Mouse (Mus musculus) spleen, adult 2 months (tissue): ENCODE results near the gene Lrrc71. TPM values are rescaled to one million over a fixed set of nuclear protein-coding genes. Genes with fewer than 3 reads are reported as not detected.

Source experiments
- DNase-seq, 2 experiments: peaks; one replicate each; pipeline versions ENCODE4 v3.0.0 to v3.0.0-alpha.2; 2012 to 2021; ENCODE audit warnings: low spot score in 2 of 2, low read depth in 1 of 2
- H3K27ac ChIP-seq: fragments of 200-500 bp; 2 replicates; pipeline ENCODE4 v1.5.1; 2012; ENCODE audit warnings: low read length, inconsistent platforms; ENCODE audit not compliant: insufficient read depth
- H3K27me3 ChIP-seq: fragments of 200-500 bp; 2 replicates; pipeline ENCODE4 v1.6.1; 2012; ENCODE audit warnings: mild to moderate bottlenecking, moderate library complexity, low read length, inconsistent platforms; ENCODE audit not compliant: control insufficient read depth, insufficient read depth
- H3K36me3 ChIP-seq: fragments of 200-500 bp; 2 replicates; pipeline ENCODE4 v1.6.1; 2012; ENCODE audit warnings: mild to moderate bottlenecking, low read length, inconsistent platforms; ENCODE audit not compliant: control insufficient read depth, insufficient read depth
- H3K4me1 ChIP-seq: fragments of 200-500 bp; 2 replicates; pipeline ENCODE4 v1.6.1; 2011; ENCODE audit warnings: inconsistent platforms; ENCODE audit not compliant: control insufficient read depth, insufficient read depth, insufficient read length
- H3K4me3 ChIP-seq: fragments of 200-500 bp; 2 replicates; pipeline ENCODE4 v1.5.1; 2011; ENCODE audit warnings: mild to moderate bottlenecking, inconsistent platforms; ENCODE audit not compliant: insufficient read depth, insufficient read length; ENCODE audit errors: extremely low read depth
- CTCF ChIP-seq: fragments of 200-500 bp; IDR thresholded peaks from 2 replicates; pipeline ENCODE4 v1.5.1; 2011; ENCODE audit warnings: mild to moderate bottlenecking, inconsistent platforms; ENCODE audit not compliant: insufficient read depth, insufficient read length, insufficient replicate concordance; ENCODE audit errors: extremely low read depth
- POLR2A ChIP-seq: fragments of 200-500 bp; IDR thresholded peaks from 2 replicates; pipeline ENCODE4 v1.6.1; 2011; ENCODE audit warnings: low read depth, low read length, inconsistent platforms
- WGBS: fragments of 180-500 bp; shearing (Covaris S2); methylation state at CpG from one replicate; pipeline ENCODE4 v1.1.7; 2018; 5-methylcytosine and 5-hydroxymethylcytosine counted together
- polyA plus RNA-seq: library from polyadenylated mRNA; depleted of rRNA; stranded (reverse); fragments of >200 nt; gene quantifications from 2 replicates; pipeline ENCODE4 v1.2.3, GENCODE M21; 2012

Lrrc71 gene
- polyA plus RNA-seq, 1 experiment: 0.25 TPM

DNA sequence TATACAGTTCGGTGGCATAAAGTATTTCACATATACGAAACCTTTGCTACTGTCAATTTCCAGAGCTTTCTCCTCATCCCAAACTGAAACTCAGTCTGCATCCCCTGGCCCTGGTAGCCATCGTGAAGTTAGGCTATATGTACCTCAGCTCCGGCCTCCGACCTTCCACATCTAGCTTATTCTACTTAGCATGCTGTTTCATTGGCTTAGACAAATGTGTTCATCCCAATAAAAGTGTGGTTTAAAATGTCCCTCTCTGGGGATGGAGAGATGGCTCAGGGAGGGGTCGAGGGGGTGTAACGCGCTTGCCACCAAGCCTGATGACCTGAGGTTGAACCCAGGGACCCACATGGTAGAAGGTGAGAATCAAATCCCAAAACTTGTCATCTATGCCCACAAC, 21.1 kb upstream of the Lrrc71 start:
- H3K4me3 ChIP-seq: no peak overlapping the region

DNA sequence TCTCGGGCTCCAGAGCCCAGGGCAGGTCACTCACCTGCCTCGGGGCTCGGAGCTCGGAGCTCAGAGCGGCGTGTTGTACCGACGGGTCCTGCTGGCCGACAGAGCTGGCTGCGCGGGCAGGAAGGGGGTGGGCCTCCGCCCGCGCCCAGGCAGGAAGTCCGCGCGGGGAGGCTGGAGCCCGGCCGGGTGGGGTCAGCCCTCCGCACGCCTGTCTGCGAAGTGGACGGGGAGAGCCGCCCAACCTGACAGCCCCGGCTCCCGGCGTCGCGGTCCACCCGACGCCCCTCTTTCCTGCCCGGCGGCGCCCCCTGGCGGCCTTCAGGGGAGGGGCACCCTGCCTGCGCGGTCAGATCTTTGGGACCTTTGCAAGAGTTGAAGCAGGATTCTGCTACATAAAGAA, 20.4 kb upstream of the Lrrc71 start:
- peak overlapping the region; percentile 70 for H3K4me3 ChIP-seq
- TF ChIP-seq CTCF: peak; percentile 93
- TF ChIP-seq POLR2A: peak; percentile 35; the same call in 1 of the 2 replicates
- WGBS: under 1% methylated on average over 37 of the region's 37 CpGs
- DNase-seq: peak; percentile 43 to 76
- H3K36me3 ChIP-seq: no peaks in the 10 kb centered on the region
- H3K27me3 ChIP-seq: no peaks in the 10 kb centered on the region
- peaks cover 23% of the 10 kb centered on the region; the same call in 1 of the 2 replicates for H3K4me1 ChIP-seq
- peak overlapping the region; percentile 80 for H3K27ac ChIP-seq

More for the DNA sequence above, 21.1 kb upstream of the Lrrc71 start:
- Histone ChIP-seq H3K27me3 (no peaks in the 10 kb centered on the region), H3K27ac (no peak overlapping the region), H3K4me1 (peaks cover 23% of the 10 kb centered on the region; the same call in 1 of the 2 replicates), H3K36me3 (no peaks in the 10 kb centered on the region)
- TF ChIP-seq CTCF (no peak), POLR2A (no peak)
- no peak for DNase-seq
- WGBS: 77% methylated on average over 8 of the region's 8 CpGs

- peak overlapping the region; percentile 70 for H3K4me3 ChIP-seq
- H3K27ac ChIP-seq: peak overlapping the region; percentile 80
- DNase-seq: no peak
- peaks cover 23% of the 10 kb centered on the region; the same call in 1 of the 2 replicates for H3K4me1 ChIP-seq
- H3K36me3 ChIP-seq: no peaks in the 10 kb centered on the region
- no peaks in the 10 kb centered on the region for H3K27me3 ChIP-seq
- TF ChIP-seq CTCF (no peak), POLR2A (no peak)
- WGBS: 25% methylated on average over 6 of the region's 6 CpGs
These were observed 20.0 kb upstream of the Lrrc71 start for GRCm38 (mm10) chr3:87768431-87768830.

GRCm38 (mm10) chr3:87767764-87768163, 19.3 kb upstream of the Lrrc71 start:
- Histone ChIP-seq H3K4me1 (peaks cover 23% of the 10 kb centered on the region; the same call in 1 of the 2 replicates), H3K4me3 (peak overlapping the region; percentile 70; the same call in 1 of the 2 replicates), H3K27me3 (no peaks in the 10 kb centered on the region), H3K36me3 (no peaks in the 10 kb centered on the region), H3K27ac (peak overlapping the region; percentile 80)
- TF ChIP-seq CTCF (no peak), POLR2A (no peak)
- no peak for DNase-seq
- 34% methylated on average over 8 of the region's 8 CpGs for WGBS

DNA sequence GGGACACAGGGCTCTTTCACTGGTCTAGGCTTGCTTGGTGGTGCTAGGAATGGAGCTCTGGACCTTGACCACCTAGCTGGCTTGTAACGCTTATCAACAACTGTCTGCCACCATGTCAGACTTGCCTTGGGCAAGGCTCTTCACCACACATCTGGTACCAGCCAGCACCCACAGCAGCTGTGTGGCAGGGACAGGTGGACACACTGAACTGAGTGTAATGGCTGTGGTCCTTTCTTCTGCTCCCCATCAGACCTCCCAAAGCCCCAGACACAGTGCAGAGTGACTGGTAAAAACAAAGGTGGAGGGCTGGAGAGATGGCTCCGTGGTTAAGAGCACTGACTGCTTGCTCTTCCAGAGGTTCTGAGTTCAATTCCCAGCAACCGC, 17.9 kb upstream of the Lrrc71 start:
- Histone ChIP-seq H3K27me3 (no peaks in the 10 kb centered on the region), H3K27ac (peak overlapping the region; percentile 80), H3K36me3 (no peaks in the 10 kb centered on the region), H3K4me3 (no peak overlapping the region), H3K4me1 (peaks cover 23% of the 10 kb centered on the region; the same call in 1 of the 2 replicates)
- TF ChIP-seq CTCF: no peak
- no peak for TF ChIP-seq POLR2A
- DNase-seq: no peak
- 75% methylated on average over 3 of the region's 3 CpGs for WGBS

DNA sequence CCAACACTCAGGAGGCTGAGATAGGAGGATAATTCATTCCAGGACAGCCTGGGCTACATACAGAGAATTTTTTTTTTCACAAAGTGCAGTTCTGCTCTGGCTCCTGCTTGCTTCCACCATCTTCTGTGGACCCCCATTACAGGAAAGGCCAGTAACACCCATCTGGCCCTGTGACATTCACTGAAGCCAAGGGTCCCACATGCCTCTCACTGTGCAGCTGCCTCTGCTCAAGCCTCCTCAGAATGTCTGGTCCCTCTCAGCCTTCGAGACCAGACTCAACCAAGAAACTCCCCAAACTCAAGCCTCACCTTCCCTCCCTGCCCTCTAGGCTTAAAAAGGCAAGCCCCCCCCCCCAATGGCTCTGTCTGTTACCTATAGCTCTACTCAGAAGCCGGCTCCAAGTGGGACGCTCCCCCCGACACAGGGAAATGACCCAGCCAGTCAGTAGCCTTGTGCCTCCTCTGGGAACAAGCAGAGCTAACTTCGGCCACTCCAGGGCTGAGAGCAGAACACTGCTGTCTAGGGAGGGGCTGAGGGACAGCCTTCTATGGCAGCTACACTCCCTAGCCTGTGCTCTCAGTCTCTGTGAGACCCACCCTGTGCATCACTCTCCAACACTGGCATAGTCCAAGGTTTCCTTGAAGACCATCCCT, 17.3 kb upstream of the Lrrc71 start:
- peak overlapping the region; percentile 80 for H3K27ac ChIP-seq
- no peaks in the 10 kb centered on the region for H3K36me3 ChIP-seq
- peaks cover 23% of the 10 kb centered on the region; the same call in 1 of the 2 replicates for H3K4me1 ChIP-seq
- 76% methylated on average over 5 of the region's 5 CpGs for WGBS
- no peak overlapping the region for H3K4me3 ChIP-seq
- TF ChIP-seq POLR2A (no peak), CTCF (no peak)
- no peak for DNase-seq
- no peaks in the 10 kb centered on the region for H3K27me3 ChIP-seq

- peaks cover 23% of the 10 kb centered on the region; the same call in 1 of the 2 replicates for H3K4me1 ChIP-seq
- 3% methylated on average over 10 of the region's 10 CpGs for WGBS
These were observed 16.7 kb upstream of the Lrrc71 start for GRCm38 (mm10) chr3:87765091-87765490.

More at GRCm38 (mm10) chr3:87765091-87765490, 16.7 kb upstream of the Lrrc71 start:
- peak in 1 of 2 experiments; percentile 77 for DNase-seq
- H3K27me3 ChIP-seq: no peaks in the 10 kb centered on the region
- H3K36me3 ChIP-seq: no peaks in the 10 kb centered on the region
- no peak for TF ChIP-seq POLR2A
- no peak for TF ChIP-seq CTCF
- peak overlapping the region; percentile 31; the same call in 1 of the 2 replicates for H3K4me3 ChIP-seq
- peak overlapping the region; percentile 80 for H3K27ac ChIP-seq
